Mouse (Mus musculus) MEL (cell line): ENCODE measurements around the gene Gpr162. TPM values are rescaled to one million over a fixed set of nuclear protein-coding genes. Genes with fewer than 3 reads are reported as not detected.

Experiments
- DNase-seq: peaks from one replicate; pipeline ENCODE4 v3.0.0; 2011; ENCODE audit warnings: low read depth, low spot score
- H3K27ac ChIP-seq: 2 replicates; pipeline ENCODE4 v1.5.1; 2012; ENCODE audit warnings: low read depth, mild to moderate bottlenecking, control low read depth, low read length, moderate library complexity; ENCODE audit not compliant: control insufficient read depth
- H3K27me3 ChIP-seq, 2 experiments: fragments of 150-350 bp in 1 of 2; sonication (generic) in 1 of 2; 2 replicates each; pipeline ENCODE4 v1.6.1; 2012; ENCODE audit warnings: low read length in 2 of 2, mild to moderate bottlenecking in 2 of 2, improper control_type of control experiment in 1 of 2, moderate library complexity in 1 of 2; ENCODE audit not compliant: insufficient read depth in 2 of 2, control insufficient read depth in 1 of 2
- H3K36me3 ChIP-seq, 2 experiments: 2 replicates each; pipeline ENCODE4 v1.6.1; 2012 to 2014; ENCODE audit warnings: low read length in 2 of 2, improper control_type of control experiment in 1 of 2, inconsistent platforms in 1 of 2, mild to moderate bottlenecking in 1 of 2; ENCODE audit not compliant: insufficient read depth in 2 of 2, control insufficient read depth in 1 of 2
- H3K4me1 ChIP-seq, 2 experiments: fragments of 150-350 bp in 1 of 2; sonication (generic) in 1 of 2; 2 replicates each; pipeline ENCODE4 v1.6.1; 2012; ENCODE audit warnings: low read length in 2 of 2, improper control_type of control experiment in 1 of 2, mild to moderate bottlenecking in 1 of 2; ENCODE audit not compliant: insufficient read depth in 2 of 2, control insufficient read depth in 1 of 2
- H3K4me3 ChIP-seq, 2 experiments: fragments of 150-350 bp in 1 of 2; sonication (generic) in 1 of 2; 2 replicates each; pipeline ENCODE4 v1.5.1; 2012; ENCODE audit warnings: low read depth in 2 of 2, low read length in 2 of 2, mild to moderate bottlenecking in 2 of 2, moderate library complexity in 2 of 2, control low read depth in 1 of 2, improper control_type of control experiment in 1 of 2; ENCODE audit not compliant: control insufficient read depth in 1 of 2, insufficient read depth in 1 of 2
- H3K79me2 ChIP-seq: 2 replicates; pipeline ENCODE4 v1.6.1; 2012; ENCODE audit warnings: mild to moderate bottlenecking, low read length, moderate library complexity; ENCODE audit not compliant: control insufficient read depth, poor library complexity, insufficient read depth
- H3K9ac ChIP-seq: 2 replicates; pipeline ENCODE4 v1.6.1; 2012; ENCODE audit warnings: low read depth, mild to moderate bottlenecking, control low read depth, low read length, moderate library complexity; ENCODE audit not compliant: control insufficient read depth, poor library complexity, severe bottlenecking
- H3K9me3 ChIP-seq: fragments of 150-350 bp; sonication (generic); replicated peaks from 2 replicates; pipeline ENCODE4 v1.6.1; 2012; ENCODE audit warnings: mild to moderate bottlenecking, low read length, improper control_type of control experiment, moderate library complexity; ENCODE audit not compliant: insufficient read depth
- BHLHE40 ChIP-seq: IDR thresholded peaks from 2 replicates; pipeline ENCODE4 v1.6.1; 2012; ENCODE audit warnings: low read depth, mild to moderate bottlenecking, inconsistent platforms, low read length, improper control_type of control experiment, borderline replicate concordance
- CHD1 ChIP-seq: IDR thresholded peaks from 2 replicates; pipeline ENCODE4 v1.6.1; 2012; ENCODE audit warnings: low read depth, mild to moderate bottlenecking, inconsistent platforms, low read length, improper control_type of control experiment
- ELF1 ChIP-seq: IDR thresholded peaks from 2 replicates; pipeline ENCODE4 v1.6.1; 2014; ENCODE audit warnings: low read depth, mild to moderate bottlenecking, inconsistent platforms, low read length, improper control_type of control experiment, moderate library complexity
- ETS1 ChIP-seq: IDR thresholded peaks from 2 replicates; pipeline ENCODE4 v1.6.1; 2012; ENCODE audit warnings: low read depth, mild to moderate bottlenecking, inconsistent platforms, low read length, improper control_type of control experiment, moderate library complexity
- GABPA ChIP-seq: IDR thresholded peaks from 2 replicates; pipeline ENCODE4 v1.6.1; 2012; ENCODE audit warnings: low read depth, mild to moderate bottlenecking, inconsistent platforms, low read length, improper control_type of control experiment, moderate library complexity
- GATA1 ChIP-seq: IDR thresholded peaks from 2 replicates; pipeline ENCODE4 v1.6.1; 2011; ENCODE audit warnings: low read depth, low read length, improper control_type of control experiment
- HCFC1 ChIP-seq: IDR thresholded peaks from 2 replicates; pipeline ENCODE4 v1.6.1; 2012; ENCODE audit warnings: low read depth, mild to moderate bottlenecking, inconsistent platforms, low read length, improper control_type of control experiment, moderate library complexity
- MAFK ChIP-seq: IDR thresholded peaks from 2 replicates; pipeline ENCODE4 v1.6.1; 2011; ENCODE audit warnings: low read depth, mild to moderate bottlenecking, low read length, improper control_type of control experiment, borderline replicate concordance
- MAX ChIP-seq: IDR thresholded peaks from 2 replicates; pipeline ENCODE4 v1.6.1; 2011; ENCODE audit warnings: low read length, improper control_type of control experiment
- MEF2A ChIP-seq: IDR thresholded peaks from 2 replicates; pipeline ENCODE4 v1.6.1; 2014; ENCODE audit warnings: low read depth, mild to moderate bottlenecking, inconsistent platforms, low read length, improper control_type of control experiment; ENCODE audit not compliant: poor library complexity, insufficient replicate concordance, severe bottlenecking; ENCODE audit errors: extremely low read depth
- MYB ChIP-seq: IDR thresholded peaks from 2 replicates; pipeline ENCODE4 v1.6.1; 2011; ENCODE audit warnings: mild to moderate bottlenecking, low read depth, low read length, improper control_type of control experiment
- MYC ChIP-seq: IDR thresholded peaks from 2 replicates; pipeline ENCODE4 v1.6.1; 2011; ENCODE audit warnings: low read depth, mild to moderate bottlenecking, low read length, improper control_type of control experiment, moderate library complexity
- POLR2A ChIP-seq, 2 experiments: IDR thresholded peaks; 2 replicates each; pipeline ENCODE4 v1.6.1; 2011 to 2012; ENCODE audit warnings: low read length in 2 of 2, mild to moderate bottlenecking in 2 of 2, control low read depth in 1 of 2, improper control_type of control experiment in 1 of 2, low read depth in 1 of 2, moderate library complexity in 1 of 2; ENCODE audit not compliant: control insufficient read depth in 1 of 2, insufficient read depth in 1 of 2, poor library complexity in 1 of 2
- POLR2AphosphoS5 ChIP-seq: IDR thresholded peaks from 2 replicates; pipeline ENCODE4 v1.6.1; 2012; ENCODE audit warnings: low read depth, borderline replicate concordance, mild to moderate bottlenecking, inconsistent platforms, low read length, moderate library complexity, mixed read lengths
- RAD21 ChIP-seq: IDR thresholded peaks from 2 replicates; pipeline ENCODE4 v1.6.1; 2011; ENCODE audit warnings: mild to moderate bottlenecking, low read depth, low read length, improper control_type of control experiment
- SIN3A ChIP-seq: IDR thresholded peaks from 2 replicates; pipeline ENCODE4 v1.6.1; 2012; ENCODE audit warnings: low read length, improper control_type of control experiment, inconsistent platforms
- SMC3 ChIP-seq: IDR thresholded peaks from 2 replicates; pipeline ENCODE4 v1.6.1; 2011; ENCODE audit warnings: low read depth, low read length, improper control_type of control experiment
- TCF12 ChIP-seq: IDR thresholded peaks from 2 replicates; pipeline ENCODE4 v1.6.1; 2014; ENCODE audit warnings: low read depth, mild to moderate bottlenecking, inconsistent platforms, low read length, improper control_type of control experiment, moderate library complexity
- UBTF ChIP-seq: IDR thresholded peaks from 2 replicates; pipeline ENCODE4 v1.6.1; 2012; ENCODE audit warnings: low read depth, mild to moderate bottlenecking, inconsistent platforms, low read length, improper control_type of control experiment, moderate library complexity, borderline replicate concordance; ENCODE audit not compliant: insufficient read depth
- USF1 ChIP-seq: IDR thresholded peaks from 2 replicates; pipeline ENCODE4 v1.6.1; 2014; ENCODE audit warnings: low read depth, mild to moderate bottlenecking, inconsistent platforms, low read length, improper control_type of control experiment, moderate library complexity
- USF2 ChIP-seq, 2 experiments: IDR thresholded peaks; 2 replicates each; pipeline ENCODE4 v1.6.1; 2011 to 2012; ENCODE audit warnings: improper control_type of control experiment in 2 of 2, low read length in 2 of 2, borderline replicate concordance in 1 of 2, inconsistent platforms in 1 of 2, low read depth in 1 of 2, mild to moderate bottlenecking in 1 of 2; ENCODE audit not compliant: insufficient read depth in 1 of 2
- polyA plus RNA-seq, 2 experiments: library from polyadenylated mRNA; stranded (reverse) in 1 of 2; unstranded in 1 of 2; fragments of >175 nt in 1 of 2; fragments of >200 nt in 1 of 2; gene quantifications; 2 replicates each; pipeline versions ENCODE4 v1.2.1 to v1.2.4; 2012; ENCODE audit warnings: low replicate concordance in 2 of 2, low read depth in 1 of 2; ENCODE audit not compliant: insufficient read length in 2 of 2, insufficient read depth in 1 of 2, missing spikeins in 1 of 2
- total RNA-seq: library from RNA; depleted of rRNA; stranded (reverse); fragments of 300-350 nt; gene quantifications from 2 replicates; pipeline ENCODE4 v1.2.3, GENCODE M21; 2012

The Gpr162 gene
- total and polyA plus RNA-seq, 3 experiments: 0.08 to 0.84 TPM; not detected in 1

DNA sequence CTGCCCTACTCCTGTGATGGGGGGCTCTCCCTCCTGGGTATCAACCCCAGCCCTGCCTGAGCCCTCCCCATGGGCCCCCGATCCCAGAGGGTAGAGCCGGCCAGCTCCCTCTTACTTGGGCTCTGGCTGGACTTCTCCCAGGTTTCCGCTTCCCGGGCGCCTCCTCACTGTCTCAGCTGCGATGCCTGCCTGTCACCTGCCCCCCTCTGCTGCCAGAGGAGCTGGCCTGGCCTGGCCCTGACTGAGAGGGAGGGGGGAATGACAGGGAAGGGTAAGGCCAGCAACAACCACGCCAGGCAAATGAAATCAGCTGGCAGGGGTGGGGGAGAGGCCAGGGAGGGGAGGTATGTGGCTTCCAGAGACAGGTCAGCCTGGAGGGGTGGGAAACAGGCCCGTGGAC is 24.0 kb downstream of the Gpr162 start:
- Histone ChIP-seq H3K9me3 (no peaks in the 10 kb centered on the region), H3K36me3 (no peaks in the 10 kb centered on the region), H3K79me2 (no peaks in the 10 kb centered on the region), H3K27ac (no peak overlapping the region), H3K4me3 (no peak overlapping the region), H3K4me1 (peaks cover 0 to 9% of the 10 kb centered on the region in 2 experiments; a peak in 3 of 4 replicates), H3K9ac (no peak overlapping the region), H3K27me3 (no peaks in the 10 kb centered on the region)
- no peak for TF ChIP-seq CHD1
- no peak for TF ChIP-seq SIN3A
- no peak for TF ChIP-seq MYC
- no peak for TF ChIP-seq POLR2AphosphoS5
- DNase-seq: no peak

DNA sequence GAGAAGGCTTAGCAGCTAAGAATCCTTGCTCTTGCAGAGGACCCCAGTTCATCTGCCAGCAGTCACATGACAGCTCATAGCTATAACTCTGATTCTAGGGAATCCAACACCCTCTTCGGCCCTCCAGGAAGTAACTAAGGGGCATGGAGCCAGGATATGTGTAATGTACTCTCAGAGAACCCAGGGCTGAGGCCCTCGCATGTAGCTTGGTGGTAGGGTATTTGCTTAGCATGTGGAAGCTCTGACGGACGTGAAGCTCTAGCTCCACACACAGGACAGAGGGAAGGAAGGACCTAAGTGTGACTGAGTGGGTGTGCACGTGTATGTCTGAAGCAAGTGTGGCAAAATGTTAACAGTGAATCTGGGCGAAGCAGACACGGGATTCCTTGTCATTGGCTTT is 27.4 kb downstream of the Gpr162 start:
- Histone ChIP-seq H3K4me3 (no peak overlapping the region), H3K9me3 (no peaks in the 10 kb centered on the region), H3K27ac (no peak overlapping the region), H3K36me3 (no peaks in the 10 kb centered on the region), H3K79me2 (no peaks in the 10 kb centered on the region), H3K9ac (no peak overlapping the region), H3K27me3 (no peaks in the 10 kb centered on the region), H3K4me1 (peaks cover 0 to 9% of the 10 kb centered on the region in 2 experiments; a peak in 3 of 4 replicates)
- no peak for DNase-seq
- no peak for TF ChIP-seq MAX
- TF ChIP-seq POLR2A (IDR thresholded peaks at IDR 0.05; ENCODE audit: control insufficient read depth in 1 of 2, insufficient read depth in 1 of 2, low read depth in 1 of 2, low read length in 2 of 2, poor library complexity in 1 of 2): no peak
- no peak for TF ChIP-seq ETS1
- no peak for TF ChIP-seq POLR2AphosphoS5
- TF ChIP-seq TCF12: no peak
- TF ChIP-seq MEF2A: no peak
- no peak for TF ChIP-seq GABPA
- no peak for TF ChIP-seq MYB
- TF ChIP-seq BHLHE40: no peak
- TF ChIP-seq RAD21: no peak
- TF ChIP-seq HCFC1: no peak
- TF ChIP-seq MAFK: no peak
- TF ChIP-seq ELF1: no peak
- no peak for TF ChIP-seq USF1
- no peak for TF ChIP-seq GATA1
- TF ChIP-seq UBTF: no peak
- no peak for TF ChIP-seq USF2 (IDR thresholded peaks at IDR 0.05; ENCODE audit: borderline replicate concordance in 1 of 2, insufficient read depth in 1 of 2, low read depth in 1 of 2, low read length in 2 of 2)
- no peak for TF ChIP-seq SMC3
